Mouse (Mus musculus) liver, embryonic 14.5 days (tissue): ENCODE measurements at regions not wholly inside any gene's neighbourhood (a gene's known extent, or its start where the extent isn't known, plus 50 kb on each side); places are given as distances from the start of the nearest gene placed in this dataset.

Experiments used
- CTCF ChIP-seq: IDR thresholded peaks from 2 replicates; pipeline ENCODE4 v1.5.1; 2016; ENCODE audit warnings: antibody characterized with exemption, low read depth, control low read depth
- EP300 ChIP-seq: IDR thresholded peaks from 2 replicates; pipeline ENCODE4 v1.6.1; 2016; ENCODE audit warnings: antibody characterized with exemption, low read depth

DNA sequence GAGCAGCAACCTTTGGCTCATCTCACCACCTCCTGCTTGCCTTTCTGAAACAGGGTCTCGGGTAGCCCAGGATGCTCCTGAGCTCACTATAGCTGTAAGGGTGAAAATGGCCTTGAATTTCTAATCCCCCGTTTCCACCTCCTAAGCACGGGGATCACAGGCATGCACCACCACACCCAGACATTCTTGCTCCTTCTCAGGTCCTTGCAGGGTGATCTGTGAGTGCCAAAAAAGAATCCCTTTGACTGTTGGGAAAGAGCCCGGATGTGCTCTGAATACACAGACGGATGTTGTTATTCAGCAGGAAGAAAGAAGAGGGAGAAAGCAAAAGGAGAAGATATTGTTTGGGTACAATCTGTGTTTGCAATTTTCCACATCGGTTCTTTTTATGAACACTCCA lies 140.4 kb upstream of the Podxl start:
- TF ChIP-seq CTCF (no peak), EP300 (no peak)
